Mouse (Mus musculus): Measurements from ENCODE around the gene Psme1.

The Psme1 gene

DNA sequence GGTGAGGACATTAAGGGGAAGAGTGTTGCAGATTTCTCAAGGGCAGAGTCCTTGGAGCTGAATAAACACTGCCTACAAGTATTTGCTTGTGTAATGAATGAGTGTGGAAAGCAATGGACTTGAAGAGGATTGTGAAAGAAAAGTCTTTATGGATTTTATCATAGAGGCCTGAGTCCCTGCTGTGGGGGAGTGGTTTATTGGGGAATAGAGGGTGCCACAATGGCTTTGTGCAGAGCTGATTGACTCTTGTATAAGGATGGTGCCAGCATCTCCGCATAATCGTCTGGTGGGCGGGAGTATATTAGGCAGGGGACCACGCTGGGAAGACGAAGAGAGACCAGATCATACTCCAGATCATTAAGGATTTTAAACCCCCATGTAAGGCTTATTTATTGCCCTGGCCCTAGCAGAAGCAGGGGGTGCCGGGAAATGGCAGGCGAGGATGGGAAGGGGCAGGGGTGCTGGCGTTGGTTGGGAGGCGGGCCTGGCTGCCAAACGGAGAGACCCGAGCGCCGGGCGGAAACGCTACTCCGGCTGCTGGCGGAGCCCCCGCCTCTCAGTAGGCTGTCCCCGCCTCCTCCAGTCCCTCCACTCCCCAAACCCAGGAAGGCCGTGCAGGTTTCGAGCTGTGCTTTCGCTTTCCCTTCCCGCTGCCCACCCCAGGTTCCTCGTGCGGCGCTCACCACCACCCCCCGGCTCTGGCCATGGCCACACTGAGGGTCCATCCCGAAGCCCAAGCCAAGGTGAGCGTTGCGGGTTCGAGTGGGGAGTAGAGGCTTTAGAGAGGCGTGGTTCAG, at the start of gene Psme1:
Gene Psme1, plus strand, starts transcription at position 253 of the 797 bp plus-strand sequence.
- peak; percentile 87 for DNase-seq (ENCODE audit: low read depth, low spot score)

DNA sequence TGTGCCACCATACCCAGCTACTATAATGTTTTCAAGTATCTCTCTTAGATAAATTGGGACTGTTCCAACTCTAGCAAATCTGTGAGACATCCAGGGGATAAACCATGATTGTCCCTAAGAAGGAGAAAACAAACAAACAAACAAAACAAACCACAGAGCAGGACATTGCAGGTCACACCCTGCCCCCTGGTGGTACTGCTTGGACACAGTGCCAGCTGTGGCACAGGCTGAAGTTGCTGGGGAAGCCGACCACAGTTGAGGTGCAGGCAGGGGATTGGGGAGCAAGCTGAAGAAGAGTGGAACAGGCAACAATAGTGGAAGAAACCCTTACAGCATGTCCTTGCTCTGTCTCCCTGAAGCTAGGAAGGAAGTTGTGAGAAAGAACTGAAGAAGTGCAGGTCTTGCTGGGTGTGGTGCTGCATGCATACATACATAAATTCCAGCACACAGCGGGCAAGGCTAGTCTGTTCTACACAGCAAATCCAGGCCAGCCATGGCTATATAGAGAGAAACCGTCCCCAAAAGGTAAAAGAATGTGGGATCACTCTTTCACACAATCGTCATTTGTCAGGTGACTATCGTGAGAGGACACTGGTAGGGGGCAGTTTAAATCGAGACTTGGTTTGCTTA, 41.7 kb upstream of the Psme1 start:
- peak; percentile 72 for DNase-seq (ENCODE audit: low read depth, low spot score)

GRCm38 (mm10) chr14:55540067-55540786, 37.7 kb upstream of the Psme1 start, which contains the start of gene Pck2:
Pck2 (plus strand) TSS chr14:55540266.
- DNase-seq (ENCODE audit: low read depth, low spot score) = peak; percentile 98

GRCm38 (mm10) chr14:55540787-55541321, 37.1 kb upstream of the Psme1 start:
- peak; percentile 26 for DNase-seq (ENCODE audit: low read depth, low spot score)

DNA sequence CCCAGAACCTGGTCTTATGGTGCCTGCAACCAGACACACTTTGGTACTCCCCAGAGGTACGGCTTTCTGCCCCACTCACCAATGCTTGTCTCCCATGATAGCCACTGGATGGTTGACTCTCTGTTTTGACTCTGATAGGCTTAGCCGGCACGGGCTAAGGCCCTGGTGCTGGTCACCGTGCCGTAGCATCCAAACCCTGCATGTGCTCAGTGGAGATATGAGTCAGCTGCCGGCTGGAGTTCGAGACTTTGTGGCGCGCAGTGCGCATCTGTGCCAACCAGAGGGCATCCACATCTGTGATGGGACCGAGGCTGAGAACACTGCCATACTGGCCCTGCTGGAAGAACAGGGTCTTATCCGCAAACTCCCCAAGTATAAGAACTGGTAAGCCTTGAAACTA, 35.7 kb upstream of the Psme1 start:
- no peak for DNase-seq (ENCODE audit: low read depth, low spot score)

DNA sequence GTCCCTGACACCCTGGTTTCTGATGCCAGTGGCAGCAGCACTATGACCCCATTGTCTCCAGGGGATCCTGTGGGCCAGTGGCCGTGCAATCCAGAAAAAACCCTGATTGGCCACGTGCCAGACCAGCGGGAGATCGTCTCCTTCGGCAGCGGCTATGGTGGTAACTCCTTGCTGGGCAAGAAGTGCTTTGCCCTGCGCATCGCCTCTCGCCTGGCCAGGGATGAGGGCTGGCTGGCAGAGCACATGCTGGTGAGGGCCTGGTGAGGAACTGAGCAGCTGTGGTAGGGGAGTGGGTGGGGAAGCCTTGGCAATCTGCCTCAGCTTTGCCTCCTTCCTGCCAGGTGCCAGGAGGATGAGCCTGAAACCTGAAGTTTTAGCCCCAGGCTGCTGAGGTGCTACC, 33.6 kb upstream of the Psme1 start:
- DNase-seq (ENCODE audit: low read depth, low spot score) = no peak

DNA sequence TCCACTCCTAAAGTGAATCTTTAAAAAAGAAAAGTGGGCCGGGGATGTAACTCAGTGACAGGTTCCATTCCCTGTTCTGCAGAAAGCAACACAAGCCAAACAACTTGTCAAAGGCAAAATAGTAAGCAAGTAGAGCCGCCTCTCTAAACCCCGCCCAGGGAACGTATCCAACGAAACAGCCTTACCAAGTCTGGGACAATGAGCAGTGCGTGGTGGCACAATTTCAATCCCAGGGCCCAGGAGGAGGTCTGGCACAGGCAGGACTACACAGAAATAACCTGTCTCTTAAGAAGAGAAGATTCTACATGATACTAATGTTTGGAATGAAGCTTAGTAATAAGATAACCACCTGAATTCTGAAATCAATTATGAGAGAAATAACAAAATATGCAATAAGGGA, 27.7 kb upstream of the Psme1 start:
- no peak for DNase-seq (ENCODE audit: low read depth, low spot score)

DNA sequence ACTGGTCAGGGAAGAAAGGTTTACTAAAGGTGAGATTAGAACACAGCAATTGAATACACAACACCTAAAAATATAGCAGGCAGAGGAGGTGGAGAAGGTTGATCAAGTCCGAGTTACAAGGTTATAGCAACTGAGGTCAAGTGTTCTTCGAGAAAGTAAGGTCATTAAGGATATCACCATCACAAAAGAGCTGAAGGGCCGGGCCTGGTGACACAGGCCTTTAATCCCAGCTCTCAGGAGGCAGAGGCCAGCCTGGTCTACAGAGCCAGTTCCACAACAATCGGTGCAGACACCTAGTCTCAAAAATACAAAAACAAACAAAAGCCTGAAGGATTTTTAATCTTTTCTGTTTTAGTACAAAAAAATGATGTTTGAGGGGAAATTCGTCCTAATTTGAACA, 26.6 kb upstream of the Psme1 start:
- peak; percentile 82 for DNase-seq (ENCODE audit: low read depth, low spot score)

DNA sequence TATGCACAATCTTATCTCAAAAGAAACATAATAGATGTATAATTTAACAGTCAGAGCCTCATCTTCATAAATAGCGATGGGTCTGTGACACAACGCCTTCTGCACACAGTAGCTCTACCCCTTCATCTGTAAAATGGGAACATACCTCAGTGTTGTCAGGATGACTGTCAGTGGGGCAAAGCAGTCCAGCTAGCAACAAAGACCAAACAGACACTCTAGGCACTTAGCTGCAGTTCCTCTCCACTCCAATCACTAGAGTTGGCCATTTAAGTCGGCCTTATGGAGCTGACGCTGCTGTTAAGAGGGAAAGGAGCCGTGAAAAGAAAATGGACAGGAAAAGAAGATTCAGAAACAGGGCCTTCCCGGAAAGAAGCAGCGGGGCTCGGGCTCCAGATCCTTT, 26.1 kb upstream of the Psme1 start:
- no peak for DNase-seq (ENCODE audit: low read depth, low spot score)

DNA sequence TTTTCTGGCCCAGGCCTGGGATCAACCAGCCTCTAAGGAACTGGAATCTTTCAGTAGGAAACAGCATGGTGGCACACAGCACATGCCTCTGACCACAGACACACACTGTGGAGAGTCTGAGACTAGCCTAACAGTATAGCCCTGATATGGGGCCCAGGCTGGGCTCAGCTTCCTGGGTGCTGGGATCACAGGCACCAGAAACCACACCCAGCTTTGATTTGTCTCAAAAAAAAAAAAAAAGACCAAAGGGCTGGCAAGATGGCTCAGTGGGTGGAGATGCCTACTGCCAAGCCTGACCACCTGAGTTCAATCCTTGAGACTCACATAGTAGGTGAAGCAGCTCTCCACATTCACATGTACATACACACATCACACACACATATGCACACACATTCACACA, 23.3 kb upstream of the Psme1 start:
- peak; percentile 20 for DNase-seq (ENCODE audit: low read depth, low spot score)

DNA sequence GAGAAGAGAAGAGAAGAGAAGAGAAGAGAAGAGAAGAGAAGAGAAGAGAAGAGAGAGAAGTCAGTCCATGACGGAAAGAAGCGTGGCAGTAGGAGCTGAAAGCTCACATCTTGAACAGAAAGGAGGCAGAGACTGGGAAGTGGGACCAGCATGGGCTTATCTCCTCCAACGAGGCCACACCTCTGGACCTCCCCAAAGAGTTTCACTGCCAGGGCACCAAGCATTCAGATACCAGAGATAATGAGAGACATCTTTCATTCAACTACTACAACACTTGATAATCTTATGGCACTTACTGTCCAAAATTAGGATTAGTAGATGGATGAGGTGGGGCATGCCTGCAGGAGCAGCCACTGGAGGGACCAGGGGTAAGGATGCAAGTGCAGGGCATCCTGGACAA, 22.1 kb upstream of the Psme1 start:
- no peak for DNase-seq (ENCODE audit: low read depth, low spot score)

- peak; percentile 83 for DNase-seq (ENCODE audit: low read depth, low spot score)
Measured at GRCm38 (mm10) chr14:55557003-55557402, 20.9 kb upstream of the Psme1 start.

GRCm38 (mm10) chr14:55557587-55557986, 20.3 kb upstream of the Psme1 start:
- DNase-seq (ENCODE audit: low read depth, low spot score) = no peak

DNA sequence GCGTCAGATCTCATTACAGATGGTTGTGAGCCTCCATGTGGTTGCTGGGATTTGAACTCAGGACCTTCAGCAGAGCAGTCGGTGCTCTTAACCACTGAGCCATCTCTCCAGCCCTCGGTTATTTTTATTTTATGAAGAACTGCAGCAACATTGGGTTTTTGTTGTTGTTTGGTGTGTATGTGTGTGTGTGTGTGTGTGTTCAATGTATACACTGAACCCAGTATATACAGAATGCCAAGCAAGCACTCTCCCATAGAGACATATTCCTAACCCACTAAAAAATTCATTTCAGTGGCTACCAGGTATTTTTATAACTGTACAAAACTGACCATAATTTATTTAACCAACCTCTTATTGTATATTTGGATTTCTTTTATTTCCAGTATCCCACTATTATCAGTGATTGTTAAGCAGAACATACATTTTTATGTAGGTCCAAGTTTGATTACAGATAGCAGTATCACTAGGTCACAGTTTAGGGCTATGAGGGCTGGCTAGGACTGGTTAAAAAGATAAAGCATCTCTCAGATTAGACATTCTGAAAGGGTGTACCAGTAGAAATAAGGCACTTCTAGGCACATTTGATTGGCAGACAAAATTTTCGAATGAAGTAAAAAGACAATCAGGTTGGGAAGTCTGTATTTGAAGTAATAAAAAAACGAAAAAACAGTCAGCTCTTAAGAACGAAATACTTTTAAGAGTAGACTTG, 19.0 kb upstream of the Psme1 start:
- DNase-seq (ENCODE audit: low read depth, low spot score) = no peak

DNA sequence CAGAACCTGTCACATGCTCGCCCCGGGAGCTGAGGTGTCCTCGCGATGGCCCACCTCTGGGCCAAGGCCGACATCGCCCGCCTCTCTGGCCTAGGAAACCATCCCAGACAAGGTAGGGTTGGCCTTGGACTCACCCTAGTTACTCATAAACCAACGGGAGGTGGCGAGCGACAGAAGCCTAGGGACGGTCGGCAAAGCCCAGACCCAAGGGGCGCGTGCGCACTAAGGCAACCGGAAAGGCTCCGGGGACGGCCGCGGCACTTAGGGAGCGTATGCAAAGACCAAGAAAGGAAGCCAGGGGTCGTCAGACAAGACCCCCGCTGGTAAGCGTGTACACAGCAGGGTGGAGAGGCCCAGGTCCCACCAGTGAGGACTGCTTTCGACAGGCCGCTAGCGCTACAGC, 18.1 kb upstream of the Psme1 start, which contains the start of gene Dcaf11:
Gene Dcaf11, plus strand, starts transcription at position 208 of the 403 bp plus-strand sequence.
- peak; percentile 98 for DNase-seq (ENCODE audit: low read depth, low spot score)

DNA sequence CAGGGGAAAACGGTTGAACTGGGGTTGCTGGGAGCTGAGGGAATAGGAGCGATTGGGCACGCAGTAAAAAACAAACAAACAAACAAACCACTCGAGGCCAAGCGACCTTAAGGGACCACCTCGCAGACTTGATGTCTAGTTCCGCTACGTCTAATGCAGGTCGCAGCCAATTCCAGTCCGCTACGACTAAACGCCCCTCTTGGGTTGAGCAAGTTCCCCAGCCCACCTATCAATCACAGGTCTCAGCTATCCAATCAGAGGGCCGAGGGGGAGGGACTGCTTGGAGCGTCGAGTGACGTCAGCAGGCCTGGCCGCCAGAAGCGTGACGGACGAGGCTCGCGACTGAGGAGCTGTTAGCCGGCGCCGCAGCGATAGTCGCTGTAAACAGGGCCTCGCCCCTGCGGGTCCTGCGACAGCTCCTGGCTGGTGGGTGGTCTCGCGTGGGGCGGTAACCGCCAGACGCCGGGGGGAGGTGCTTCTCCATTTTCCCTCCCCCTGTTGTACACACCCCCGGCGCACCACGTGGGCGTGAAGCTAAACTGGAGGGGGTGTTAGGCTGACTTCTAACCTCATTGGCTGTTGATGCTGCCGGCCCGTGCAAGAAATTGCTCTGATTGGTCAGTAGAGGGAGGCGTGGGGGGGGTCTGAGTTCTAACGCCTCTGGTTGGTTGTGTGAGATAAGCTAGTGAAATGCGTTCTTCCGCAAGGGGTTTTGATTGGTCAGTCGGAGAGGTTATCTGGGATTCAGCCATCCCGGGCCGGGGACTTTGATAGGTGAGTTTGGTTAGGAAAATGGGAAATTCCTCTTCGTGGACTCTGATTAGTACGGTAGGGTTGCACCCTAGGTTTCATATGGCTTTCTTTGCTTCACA, 17.5 kb upstream of the Psme1 start, which contains the start of gene A730061H03Rik:
Gene A730061H03Rik, minus strand, starts transcription at position 205 of the 872 bp plus-strand sequence.
- peak; percentile 99 for DNase-seq (ENCODE audit: low read depth, low spot score)

GRCm38 (mm10) chr14:55561860-55562259, 16.1 kb upstream of the Psme1 start:
- no peak for DNase-seq (ENCODE audit: low read depth, low spot score)

DNA sequence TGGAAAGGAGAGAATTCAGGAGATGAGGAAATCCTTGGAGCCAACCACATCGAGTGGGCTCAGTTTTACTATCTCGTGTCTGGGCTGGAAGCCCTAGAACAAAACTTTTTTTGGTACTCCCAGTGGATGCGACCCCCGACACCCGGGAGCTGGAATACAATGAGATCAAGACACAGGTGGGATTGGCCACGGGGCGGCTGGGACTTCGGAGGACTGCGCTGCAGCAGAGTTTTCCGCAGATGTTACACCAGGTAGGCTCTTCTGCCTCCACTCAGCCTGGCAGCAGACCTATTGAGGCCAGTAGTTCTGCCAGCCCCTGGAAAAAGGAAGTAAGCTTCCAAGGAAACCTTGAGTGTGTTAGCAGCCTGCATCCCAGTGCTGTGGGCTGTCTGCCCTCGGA, 14.7 kb upstream of the Psme1 start:
- DNase-seq (ENCODE audit: low read depth, low spot score) = no peak

DNA sequence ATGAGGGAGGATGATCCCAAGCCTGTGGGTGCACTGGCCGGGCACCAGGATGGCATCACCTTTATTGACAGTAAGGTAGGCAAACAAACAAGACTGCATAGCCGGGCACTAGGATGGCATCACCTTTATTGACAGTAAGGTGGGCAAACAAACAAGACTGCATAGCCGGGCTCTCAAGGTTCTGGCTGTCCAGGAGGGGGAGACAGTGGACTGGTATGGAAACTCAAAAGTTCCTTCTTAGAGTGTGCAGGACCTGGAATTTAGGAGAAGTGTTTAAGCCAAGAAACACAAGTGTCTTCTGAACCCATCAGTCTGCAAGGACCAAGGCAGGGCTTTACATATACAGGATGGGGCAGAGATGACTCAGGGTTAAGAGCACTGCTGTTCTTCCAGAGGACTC, 12.2 kb upstream of the Psme1 start:
- no peak for DNase-seq (ENCODE audit: low read depth, low spot score)

DNA sequence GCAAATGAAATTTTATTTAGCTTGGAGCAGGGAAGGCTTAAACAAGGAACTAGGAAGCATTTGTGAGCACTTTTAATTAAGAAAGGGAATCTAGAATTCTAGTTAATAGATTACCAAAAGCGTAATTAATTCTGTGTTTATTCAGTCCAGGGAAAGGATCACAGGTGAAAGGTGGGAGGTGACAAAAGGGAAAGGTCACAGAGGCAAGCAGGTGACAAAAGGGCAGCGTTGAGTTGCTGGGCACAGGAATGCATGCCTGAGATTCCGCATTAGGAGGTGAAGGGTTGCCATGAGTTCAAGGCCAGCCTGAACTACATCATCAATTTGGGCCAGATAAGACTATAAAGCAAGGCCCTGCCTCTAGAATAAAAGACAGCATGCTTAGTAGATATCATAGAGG, 10.4 kb upstream of the Psme1 start:
- DNase-seq (ENCODE audit: low read depth, low spot score) = no peak
